Mouse (Mus musculus) E14TG2a.4 (cell line): Measurements from ENCODE around the gene Arhgap28.
A peak's percentile ranks its signal among the peaks of the same experiment; 100 is the strongest.

Experiments
- H3K27me3 ChIP-seq: 2 replicates; pipeline ENCODE4 v1.6.1; 2014; ENCODE audit warnings: low read length, control low read depth; ENCODE audit not compliant: insufficient read depth
- H3K36me3 ChIP-seq: 2 replicates; pipeline ENCODE4 v1.6.1; 2014; ENCODE audit warnings: low read length, control low read depth; ENCODE audit not compliant: insufficient read depth
- H3K4me1 ChIP-seq: replicated peaks from 2 replicates; pipeline ENCODE4 v1.6.1; 2014; ENCODE audit warnings: low read depth, low read length, control low read depth
- H3K4me3 ChIP-seq: replicated peaks from 2 replicates; pipeline ENCODE4 v1.5.1; 2014; ENCODE audit warnings: mild to moderate bottlenecking, low read length
- H3K9me3 ChIP-seq: 2 replicates; pipeline ENCODE4 v1.6.1; 2014; ENCODE audit warnings: low read length, control low read depth
- CTCF ChIP-seq: conservative IDR thresholded peaks from 2 replicates; pipeline ENCODE4 v1.5.1; 2014; ENCODE audit warnings: low read length
- NANOG ChIP-seq: IDR thresholded peaks from 2 replicates; pipeline ENCODE4 v1.6.1; 2014; ENCODE audit warnings: borderline replicate concordance, low read length, mixed read lengths
- POU5F1 ChIP-seq: IDR thresholded peaks from 2 replicates; pipeline ENCODE4 v1.6.1; 2014; ENCODE audit warnings: low read length, borderline replicate concordance

Gene Arhgap28

GRCm38 (mm10) chr17:68019466-68020065 is 15.6 kb upstream of the Arhgap28 start:
- TF ChIP-seq NANOG = no peak
- no peak for TF ChIP-seq CTCF
- TF ChIP-seq POU5F1 = no peak
- H3K36me3 ChIP-seq = no peaks in the 10 kb centered on the region
- H3K4me1 ChIP-seq = no peaks in the 10 kb centered on the region
- H3K9me3 ChIP-seq = peaks cover 2% of the 10 kb centered on the region
- no peak overlapping the region for H3K4me3 ChIP-seq
- no peaks in the 10 kb centered on the region for H3K27me3 ChIP-seq

GRCm38 (mm10) chr17:68017095-68017494 is 13.2 kb upstream of the Arhgap28 start:
- Histone ChIP-seq H3K4me1 (no peaks in the 10 kb centered on the region), H3K4me3 (no peak overlapping the region), H3K36me3 (no peaks in the 10 kb centered on the region), H3K9me3 (peaks cover 5% of the 10 kb centered on the region), H3K27me3 (no peaks in the 10 kb centered on the region)
- TF ChIP-seq NANOG (no peak), POU5F1 (no peak), CTCF (no peak)

DNA sequence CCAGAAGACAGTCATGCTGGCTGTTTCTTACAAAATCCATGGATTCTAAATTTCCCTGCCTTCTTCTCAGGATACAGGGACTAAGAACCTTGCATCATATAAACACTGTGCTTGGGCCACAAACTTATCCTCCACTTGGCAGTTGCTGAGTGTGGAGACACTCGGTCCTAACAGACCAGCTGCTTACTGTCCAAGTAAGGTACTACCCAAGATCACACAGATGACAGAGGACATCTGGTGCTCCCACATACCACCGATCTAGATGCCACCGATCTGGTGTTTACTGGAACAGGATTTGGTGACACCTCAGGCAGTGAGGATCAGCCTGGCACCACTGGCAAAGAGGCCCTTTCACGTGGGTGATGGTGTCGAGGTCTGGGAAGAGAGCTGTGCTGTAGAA is 7.7 kb upstream of the Arhgap28 start:
- no peaks in the 10 kb centered on the region for H3K27me3 ChIP-seq
- H3K4me3 ChIP-seq = no peak overlapping the region
- no peaks in the 10 kb centered on the region for H3K36me3 ChIP-seq

GRCm38 (mm10) chr17:68010041-68010440 is 6.1 kb upstream of the Arhgap28 start:
- peaks cover 8% of the 10 kb centered on the region for H3K9me3 ChIP-seq
- no peaks in the 10 kb centered on the region for H3K27me3 ChIP-seq
- TF ChIP-seq CTCF = peak; percentile 20; the same call in 1 of the 2 replicates
- TF ChIP-seq NANOG = no peak
- H3K4me1 ChIP-seq = peaks cover 12% of the 10 kb centered on the region
- H3K4me3 ChIP-seq = no peak overlapping the region
- no peaks in the 10 kb centered on the region for H3K36me3 ChIP-seq

More for the DNA sequence above, 7.7 kb upstream of the Arhgap28 start:
- TF ChIP-seq POU5F1 (no peak), CTCF (no peak), NANOG (no peak)
- peaks cover 3% of the 10 kb centered on the region; the same call in 1 of the 2 replicates for H3K4me1 ChIP-seq
- H3K9me3 ChIP-seq = peaks cover 8% of the 10 kb centered on the region

DNA sequence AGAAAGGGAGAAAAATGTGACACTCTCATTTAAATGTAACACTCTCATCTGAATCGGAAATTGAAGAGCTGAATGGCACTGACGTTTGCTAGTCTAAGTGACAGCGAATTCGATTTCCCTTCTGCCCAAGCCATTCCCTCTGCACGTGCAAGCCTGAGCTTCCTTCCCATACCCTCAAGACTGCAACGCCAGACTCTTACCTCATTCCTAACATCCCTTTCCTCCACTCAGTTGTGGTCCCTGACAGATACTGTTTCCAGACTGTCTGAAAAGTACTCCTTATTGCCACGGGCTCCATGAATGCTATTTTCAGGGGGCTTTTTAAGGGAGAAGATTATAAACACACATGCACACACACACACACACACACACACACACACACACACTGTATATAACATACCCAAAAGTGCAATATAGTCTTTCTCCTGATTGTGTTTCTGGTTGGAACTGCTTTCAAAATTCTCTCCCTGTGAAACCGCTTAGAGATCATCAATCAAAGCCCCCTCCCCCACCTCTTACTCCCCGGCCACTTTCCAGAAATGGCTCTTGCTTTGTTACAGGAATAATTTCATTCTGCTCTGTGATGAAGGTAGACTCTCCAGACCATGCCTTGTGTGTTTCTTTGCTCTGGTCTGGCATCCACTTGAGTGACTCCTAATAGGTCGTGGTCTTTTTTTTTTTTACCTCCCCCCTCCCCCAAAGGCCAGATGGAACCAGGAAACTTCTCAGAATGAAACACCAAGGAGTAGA is 836 bp upstream of the Arhgap28 start:
- Histone ChIP-seq H3K4me1 (peaks cover 36% of the 10 kb centered on the region), H3K36me3 (no peaks in the 10 kb centered on the region), H3K4me3 (peak overlapping the region; percentile 85), H3K27me3 (no peaks in the 10 kb centered on the region), H3K9me3 (peaks cover 2% of the 10 kb centered on the region; the same call in 1 of the 2 replicates)
- TF ChIP-seq NANOG (no peak), POU5F1 (no peak), CTCF (no peak)

GRCm38 (mm10) chr17:68002608-68003595 is 1.0 kb downstream of the Arhgap28 start:
- Histone ChIP-seq H3K27me3 (no peaks in the 10 kb centered on the region), H3K36me3 (no peaks in the 10 kb centered on the region), H3K4me1 (peaks cover 39% of the 10 kb centered on the region), H3K9me3 (no peaks in the 10 kb centered on the region), H3K4me3 (peak overlapping the region; percentile 85)
- no peak for TF ChIP-seq CTCF
- TF ChIP-seq NANOG = no peak
- no peak for TF ChIP-seq POU5F1

GRCm38 (mm10) chr17:67999801-68000200 is 4.1 kb downstream of the Arhgap28 start:
- no peak for TF ChIP-seq POU5F1
- TF ChIP-seq NANOG = no peak
- no peak for TF ChIP-seq CTCF
- Histone ChIP-seq H3K36me3 (no peaks in the 10 kb centered on the region), H3K27me3 (no peaks in the 10 kb centered on the region), H3K4me1 (peaks cover 42% of the 10 kb centered on the region), H3K4me3 (no peak overlapping the region), H3K9me3 (no peaks in the 10 kb centered on the region)

DNA sequence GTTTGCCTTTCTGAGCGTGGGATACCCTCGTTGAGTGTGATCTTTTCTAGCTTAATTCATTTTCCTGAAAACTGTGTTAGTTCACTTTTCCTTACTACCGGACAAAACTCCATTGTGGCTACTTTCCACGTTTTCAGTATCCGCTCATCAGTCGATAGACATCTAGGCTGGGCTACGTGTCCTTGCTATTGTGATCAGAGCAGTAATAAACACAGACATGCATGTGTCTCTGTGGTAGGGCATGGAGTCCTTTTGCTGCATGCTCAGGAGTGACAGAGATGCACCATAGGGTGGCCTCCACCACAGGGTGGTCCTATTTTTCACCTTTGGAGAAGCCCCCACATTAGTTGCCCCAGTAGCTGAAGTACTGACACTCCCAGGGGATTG is 7.2 kb downstream of the Arhgap28 start:
- Histone ChIP-seq H3K9me3 (no peaks in the 10 kb centered on the region), H3K4me3 (no peak overlapping the region), H3K27me3 (no peaks in the 10 kb centered on the region), H3K4me1 (peaks cover 20% of the 10 kb centered on the region), H3K36me3 (no peaks in the 10 kb centered on the region)
- TF ChIP-seq CTCF = no peak
- no peak for TF ChIP-seq POU5F1
- no peak for TF ChIP-seq NANOG
